Mouse (Mus musculus): ENCODE measurements at regions not wholly inside any gene's neighbourhood (a gene's known extent, or its start where the extent isn't known, plus 50 kb on each side); places are given as distances from the start of the nearest gene placed in this dataset.

- H3K36me3 ChIP-seq (ENCODE audit: control insufficient read depth, insufficient read depth), result no peaks in the 10 kb centered on the region
- no peak for TF ChIP-seq CTCF (IDR thresholded peaks at IDR 0.05; ENCODE audit: low read depth)
Measured at GRCm38 (mm10) chr16:51967051-51967845, 63.8 kb upstream of the Cblb start.

More at GRCm38 (mm10) chr16:51967051-51967845, 63.8 kb upstream of the Cblb start:
- no peaks in the 10 kb centered on the region for H3K9me3 ChIP-seq (ENCODE audit: control insufficient read depth)
- WGBS, result 77% methylated on average over 6 of the region's 6 CpGs
- H3K4me3 ChIP-seq (ENCODE audit: low read depth, low read length), result no peak overlapping the region
- no peak overlapping the region for H3K27ac ChIP-seq (ENCODE audit: low read depth, low read length)
- H3K4me2 ChIP-seq (replicated peaks; ENCODE audit: low read depth), result no peak overlapping the region
- ATAC-seq, result no peak
- no peak overlapping the region for H3K9ac ChIP-seq (ENCODE audit: low read depth, low read length)
- no peaks in the 10 kb centered on the region for H3K4me1 ChIP-seq (replicated peaks; ENCODE audit: control insufficient read depth, insufficient read depth, low read length)
- H3K27me3 ChIP-seq (replicated peaks; ENCODE audit: control insufficient read depth, insufficient read depth, low read length), result no peaks in the 10 kb centered on the region

Measured in intestine, postnatal 0 days (tissue).